Mouse (Mus musculus): ENCODE results near the gene Shisa4.

- TF ChIP-seq CTCF (IDR thresholded peaks at IDR 0.05; ENCODE audit: control insufficient read depth, insufficient read depth, insufficient replicate concordance, low read depth, low read length): no peak
- TF ChIP-seq POLR2A (IDR thresholded peaks at IDR 0.05; ENCODE audit: control insufficient read depth, low read depth, low read length): no peak
These were observed 44.5 kb downstream of the Shisa4 start for GRCm38 (mm10) chr1:135330578-135330977.
